Mouse (Mus musculus) limb, embryonic 10.5 days (tissue): ENCODE measurements around the gene Chrm3. TPM values are rescaled to one million over a fixed set of nuclear protein-coding genes. Genes with fewer than 3 reads are reported as not detected.

Source experiments
- DNase-seq: peaks from one replicate; pipeline ENCODE4 v3.0.0-alpha.2; 2017; ENCODE audit warnings: low spot score
- H3K27ac ChIP-seq: fragments of 300-500 bp; sonication (generic); 2 replicates; pipeline ENCODE4 v1.5.1; 2016; ENCODE audit warnings: mild to moderate bottlenecking
- H3K27me3 ChIP-seq: fragments of 300-500 bp; sonication (generic); 2 replicates; pipeline ENCODE4 v1.6.1; 2016; ENCODE audit warnings: low read depth, mild to moderate bottlenecking; ENCODE audit not compliant: poor library complexity, severe bottlenecking
- H3K36me3 ChIP-seq: fragments of 300-500 bp; sonication (generic); 2 replicates; pipeline ENCODE4 v1.6.1; 2016; ENCODE audit warnings: mild to moderate bottlenecking, moderate library complexity
- H3K4me1 ChIP-seq: fragments of 300-500 bp; sonication (generic); 2 replicates; pipeline ENCODE4 v1.6.1; 2016
- H3K4me3 ChIP-seq: fragments of 300-500 bp; sonication (generic); 2 replicates; pipeline ENCODE4 v1.5.1; 2016; ENCODE audit warnings: mild to moderate bottlenecking, moderate library complexity
- H3K9me3 ChIP-seq: fragments of 300-500 bp; sonication (generic); replicated peaks from 2 replicates; pipeline ENCODE4 v1.6.1; 2016; ENCODE audit warnings: mild to moderate bottlenecking
- WGBS: fragments of 180-500 bp; shearing (Covaris S2); methylation state at CpG from one replicate; pipeline ENCODE4 v1.1.7; 2016; 5-methylcytosine and 5-hydroxymethylcytosine counted together
- polyA plus RNA-seq: library from polyadenylated mRNA; unstranded; fragments of >200 nt; fragmentation: Nextera tagmentation; extraction: Ambion mirVana; gene quantifications from 2 replicates; pipeline ENCODE4 v1.2.1, GENCODE M21; 2016

The Chrm3 gene
- polyA plus RNA-seq, 1 experiment from 2014 or later: not detected

GRCm38 (mm10) chr13:10053301-10053889 is 307.3 kb downstream of the Chrm3 start:
- Histone ChIP-seq H3K4me1 (no peaks in the 10 kb centered on the region), H3K9me3 (no peaks in the 10 kb centered on the region), H3K27me3 (no peaks in the 10 kb centered on the region), H3K36me3 (no peaks in the 10 kb centered on the region), H3K27ac (no peak overlapping the region), H3K4me3 (no peak overlapping the region)
- no peak for DNase-seq
- 92% methylated on average over 8 of the region's 8 CpGs for WGBS

GRCm38 (mm10) chr13:10045651-10046350 is 314.8 kb downstream of the Chrm3 start:
- WGBS: 92% methylated on average over 7 of the region's 7 CpGs
- Histone ChIP-seq H3K9me3 (no peaks in the 10 kb centered on the region), H3K27me3 (no peaks in the 10 kb centered on the region), H3K27ac (no peak overlapping the region), H3K36me3 (no peaks in the 10 kb centered on the region), H3K4me1 (no peaks in the 10 kb centered on the region), H3K4me3 (no peak overlapping the region)
- DNase-seq: no peak

DNA sequence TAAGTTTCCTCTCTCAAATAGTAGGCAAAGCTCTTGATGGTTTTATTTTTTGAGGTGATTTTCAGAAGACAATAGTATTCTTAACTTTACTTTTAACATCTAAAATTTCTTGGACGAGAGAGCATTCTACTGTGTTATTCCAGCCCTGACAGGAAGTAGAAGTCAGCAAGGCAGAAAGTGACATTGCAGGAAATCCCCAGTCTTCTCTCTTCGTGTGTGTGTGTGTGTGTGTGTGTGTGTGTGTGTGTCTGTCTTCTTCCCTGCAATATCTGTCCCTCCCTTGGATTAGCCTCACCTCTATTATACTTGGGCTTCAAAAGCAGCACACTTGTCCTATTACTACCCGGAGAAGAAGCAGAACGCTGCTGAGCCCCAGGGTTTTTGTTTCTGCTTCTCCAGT is 316.6 kb downstream of the Chrm3 start:
- Histone ChIP-seq H3K9me3 (no peaks in the 10 kb centered on the region), H3K4me3 (no peak overlapping the region), H3K4me1 (no peaks in the 10 kb centered on the region), H3K27ac (no peak overlapping the region), H3K27me3 (no peaks in the 10 kb centered on the region), H3K36me3 (no peaks in the 10 kb centered on the region)
- WGBS: 72% methylated on average over 4 of the region's 4 CpGs
- no peak for DNase-seq

DNA sequence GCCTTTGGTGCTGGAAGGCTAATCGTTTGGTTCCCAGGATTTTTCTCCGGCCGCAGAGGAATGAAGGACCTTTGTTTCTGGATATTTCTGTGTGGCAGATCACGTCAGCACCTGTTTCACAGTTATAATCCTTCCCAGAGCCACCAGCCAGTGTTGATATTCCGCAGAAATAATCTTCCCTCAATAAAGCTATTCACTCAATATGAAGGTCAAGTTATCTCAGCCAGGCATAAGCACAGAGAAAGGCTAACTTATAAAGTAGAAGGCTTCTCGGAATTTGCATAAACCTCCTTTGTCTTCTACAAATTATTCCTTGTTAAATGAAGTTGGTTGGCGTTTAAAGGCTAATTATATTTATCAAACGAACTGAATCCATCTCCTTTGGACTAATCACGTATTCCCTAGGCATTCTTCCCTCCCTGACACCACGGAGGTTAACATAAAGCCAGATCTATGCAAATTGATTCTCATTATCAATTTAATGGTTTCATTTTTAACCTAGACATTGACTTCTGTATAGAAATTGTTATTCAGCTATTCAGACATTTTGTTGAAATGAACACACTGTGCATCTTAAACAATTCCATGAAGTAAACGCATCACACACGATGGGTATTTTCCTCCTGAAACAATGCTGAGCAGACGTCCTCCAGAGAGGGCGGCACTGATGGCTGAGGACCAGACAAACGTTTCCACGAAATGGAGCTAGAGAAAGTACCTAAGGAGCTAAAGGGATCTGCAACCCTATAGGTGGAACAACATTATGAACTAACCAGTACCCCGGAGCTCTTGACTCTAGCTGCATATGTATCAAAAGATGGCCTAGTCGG is 326.9 kb downstream of the Chrm3 start:
- no peak overlapping the region for H3K4me3 ChIP-seq
- DNase-seq: no peak
- H3K36me3 ChIP-seq: no peaks in the 10 kb centered on the region
- H3K4me1 ChIP-seq: no peaks in the 10 kb centered on the region
- no peak overlapping the region for H3K27ac ChIP-seq
- WGBS: 89% methylated on average over 18 of the region's 18 CpGs
- H3K9me3 ChIP-seq: no peaks in the 10 kb centered on the region
- no peaks in the 10 kb centered on the region for H3K27me3 ChIP-seq

DNA sequence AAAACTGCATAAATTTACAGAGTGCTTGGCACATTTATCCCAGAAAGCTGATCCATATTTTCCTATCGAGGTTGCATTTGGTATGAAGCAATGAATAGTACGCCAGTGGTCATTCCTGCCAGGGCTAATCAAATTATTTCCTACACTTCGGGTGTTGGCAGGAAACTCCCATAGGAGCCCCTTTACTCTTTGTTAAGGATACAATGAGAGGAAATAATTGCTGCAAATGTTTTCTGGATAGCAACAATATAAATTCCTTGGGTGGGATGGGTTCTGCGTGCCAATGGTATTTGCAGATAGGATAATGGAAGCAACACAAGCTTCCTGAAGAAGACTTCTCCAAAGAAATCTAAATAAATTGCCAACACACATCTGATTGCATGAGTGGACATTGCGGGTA is 329.1 kb downstream of the Chrm3 start:
- Histone ChIP-seq H3K9me3 (no peaks in the 10 kb centered on the region), H3K27ac (no peak overlapping the region), H3K36me3 (no peaks in the 10 kb centered on the region), H3K4me3 (no peak overlapping the region), H3K27me3 (no peaks in the 10 kb centered on the region), H3K4me1 (no peaks in the 10 kb centered on the region)
- no peak for DNase-seq
- 87% methylated on average over 5 of the region's 5 CpGs for WGBS

- WGBS: 84% methylated on average over 6 of the region's 6 CpGs
- H3K27ac ChIP-seq: no peak overlapping the region
- H3K9me3 ChIP-seq: no peaks in the 10 kb centered on the region
- no peak for DNase-seq
- no peaks in the 10 kb centered on the region for H3K36me3 ChIP-seq
- H3K27me3 ChIP-seq: no peaks in the 10 kb centered on the region
- no peaks in the 10 kb centered on the region for H3K4me1 ChIP-seq
- H3K4me3 ChIP-seq: no peak overlapping the region
These were observed 330.7 kb downstream of the Chrm3 start for GRCm38 (mm10) chr13:10029944-10030343.

DNA sequence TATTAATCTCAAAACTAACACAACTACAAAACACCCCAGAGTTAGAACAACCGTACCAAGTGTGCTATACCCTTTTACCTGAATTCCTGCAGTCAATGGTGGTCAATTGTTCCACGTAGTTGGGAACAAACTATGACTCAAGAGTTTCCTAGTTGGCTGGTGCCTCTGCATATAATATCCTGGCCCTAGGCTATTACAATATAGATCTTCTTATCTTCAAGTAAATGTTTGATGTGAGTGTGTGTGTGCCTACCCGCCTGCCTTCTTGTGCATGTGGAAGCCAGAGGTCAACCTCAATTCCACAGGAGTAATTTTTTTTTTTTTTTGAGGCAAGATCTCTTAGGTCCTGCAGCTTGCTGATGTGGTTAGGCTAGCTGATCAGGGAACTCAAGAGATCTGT is 335.5 kb downstream of the Chrm3 start:
- Histone ChIP-seq H3K36me3 (no peaks in the 10 kb centered on the region), H3K4me1 (no peaks in the 10 kb centered on the region), H3K27ac (no peak overlapping the region), H3K27me3 (no peaks in the 10 kb centered on the region), H3K4me3 (no peak overlapping the region), H3K9me3 (no peaks in the 10 kb centered on the region)
- DNase-seq: no peak
- 89% methylated on average over 3 of the region's 3 CpGs for WGBS

DNA sequence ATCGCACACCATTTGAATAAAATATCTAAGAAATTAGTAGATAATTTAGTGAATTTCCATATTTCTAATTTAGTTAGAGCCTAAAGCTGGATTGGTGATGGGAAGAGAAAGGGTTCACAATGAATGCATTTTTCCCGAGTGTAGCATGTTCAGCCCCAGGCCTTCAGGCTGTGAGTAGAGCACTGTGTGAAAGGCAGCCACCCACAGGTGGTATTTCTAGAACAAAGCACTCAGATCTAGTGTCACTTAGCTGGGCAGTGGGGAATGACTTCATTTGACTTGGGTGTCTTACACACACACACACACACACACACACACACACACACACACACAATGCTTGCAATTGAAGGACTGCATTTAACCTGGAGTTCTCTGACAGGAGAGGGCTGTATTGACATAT is 337.5 kb downstream of the Chrm3 start:
- H3K4me3 ChIP-seq: no peak overlapping the region
- H3K27ac ChIP-seq: no peak overlapping the region
- no peaks in the 10 kb centered on the region for H3K36me3 ChIP-seq
- no peaks in the 10 kb centered on the region for H3K27me3 ChIP-seq
- DNase-seq: no peak
- WGBS: 84% methylated on average over 2 of the region's 2 CpGs
- H3K9me3 ChIP-seq: no peaks in the 10 kb centered on the region
- H3K4me1 ChIP-seq: no peaks in the 10 kb centered on the region

- Histone ChIP-seq H3K4me3 (no peak overlapping the region), H3K27ac (no peak overlapping the region), H3K36me3 (no peaks in the 10 kb centered on the region), H3K4me1 (no peaks in the 10 kb centered on the region), H3K27me3 (no peaks in the 10 kb centered on the region), H3K9me3 (no peaks in the 10 kb centered on the region)
- WGBS: 72% methylated on average over 1 of the region's 1 CpGs
- no peak for DNase-seq
These were observed 341.4 kb downstream of the Chrm3 start for GRCm38 (mm10) chr13:10019252-10019651.

DNA sequence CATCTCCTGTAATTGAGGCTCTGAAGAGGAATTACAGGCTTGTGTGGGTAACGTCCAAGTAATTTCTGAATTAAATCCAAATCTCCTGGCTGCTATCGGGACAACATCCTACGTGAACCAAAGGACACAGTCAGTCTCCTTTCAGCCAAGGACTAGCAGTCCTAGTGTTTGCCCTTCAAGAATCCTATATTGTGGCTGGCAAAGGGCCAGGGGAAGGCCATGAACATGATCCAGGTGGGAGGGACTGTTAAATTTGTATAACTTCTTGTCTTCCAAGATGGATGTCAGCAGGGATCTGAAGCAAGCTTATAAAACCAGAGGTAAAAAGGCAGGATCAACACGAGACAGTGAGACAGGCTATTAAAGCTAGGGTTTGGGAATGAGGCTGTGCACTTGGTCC is 357.7 kb downstream of the Chrm3 start:
- Histone ChIP-seq H3K36me3 (no peaks in the 10 kb centered on the region), H3K4me1 (no peaks in the 10 kb centered on the region), H3K27me3 (no peaks in the 10 kb centered on the region), H3K9me3 (no peaks in the 10 kb centered on the region), H3K27ac (no peak overlapping the region), H3K4me3 (no peak overlapping the region)
- WGBS: 89% methylated on average over 4 of the region's 4 CpGs
- DNase-seq: no peak

GRCm38 (mm10) chr13:9997664-9998328 is 362.9 kb downstream of the Chrm3 start:
- DNase-seq: no peak
- Histone ChIP-seq H3K36me3 (no peaks in the 10 kb centered on the region), H3K4me1 (no peaks in the 10 kb centered on the region), H3K9me3 (no peaks in the 10 kb centered on the region), H3K4me3 (no peak overlapping the region), H3K27ac (no peak overlapping the region), H3K27me3 (no peaks in the 10 kb centered on the region)
- 91% methylated on average over 2 of the region's 2 CpGs for WGBS

GRCm38 (mm10) chr13:9995852-9996251 is 364.8 kb downstream of the Chrm3 start:
- no peak for DNase-seq
- WGBS: 88% methylated on average over 1 of the region's 1 CpGs
- Histone ChIP-seq H3K4me3 (no peak overlapping the region), H3K27ac (no peak overlapping the region), H3K9me3 (no peaks in the 10 kb centered on the region), H3K27me3 (no peaks in the 10 kb centered on the region), H3K36me3 (no peaks in the 10 kb centered on the region), H3K4me1 (no peaks in the 10 kb centered on the region)

DNA sequence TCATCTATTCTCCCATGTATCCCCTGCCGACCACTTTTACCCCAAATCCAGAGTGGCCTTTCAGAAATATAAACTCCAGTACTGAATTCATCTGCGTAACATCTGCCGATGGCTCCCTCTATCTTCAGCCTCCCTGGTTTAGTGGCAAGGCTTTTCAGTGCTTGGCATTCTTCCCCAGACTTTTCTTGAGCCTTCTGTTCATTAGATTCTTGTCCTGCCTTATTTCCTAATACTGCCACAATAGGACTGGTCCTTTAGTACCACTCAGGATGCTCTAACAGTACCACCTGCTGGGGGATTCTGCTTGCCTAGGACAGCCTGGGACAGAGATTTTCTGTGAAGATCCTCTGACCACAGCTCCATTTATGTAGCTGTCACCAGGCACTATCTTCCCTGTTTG is 367.1 kb downstream of the Chrm3 start:
- Histone ChIP-seq H3K27ac (no peak overlapping the region), H3K27me3 (no peaks in the 10 kb centered on the region), H3K36me3 (no peaks in the 10 kb centered on the region), H3K4me3 (no peak overlapping the region), H3K9me3 (no peaks in the 10 kb centered on the region), H3K4me1 (no peaks in the 10 kb centered on the region)
- WGBS: 91% methylated on average over 3 of the region's 3 CpGs
- DNase-seq: no peak
